Comparison of ENCODE assay signal across 11 mouse cellular contexts in genomic region chrX:167088930-167089329, GRCm38 (mm10).
DNase-seq lines count a peak whose midpoint lies in the region; ATAC-seq lines count a peak whose summit lies in the region.
"Had no signal": no experiment of that assay in that cellular context is flagged by ENCODE, and none has a peak within 500 bp of the region (broad histone marks: within the 10 kb centered on the region; RNA-seq: fewer than 3 reads in every experiment).

No protein-coding gene starts in this region.

- H3K4me3 ChIP-seq in kidney, embryonic 16.5 days (ENCODE audit: low read length) = no peak overlapping the region
- H3K4me3 ChIP-seq in kidney, embryonic 14.5 days (ENCODE audit: low read length) = no peak overlapping the region
- H3K4me3 ChIP-seq in midbrain, embryonic 10.5 days = no peak overlapping the region
- H3K4me3 ChIP-seq: embryonic facial prominence, embryonic 12.5 days; myocyte had no signal

- peaks cover 5% of the 10 kb centered on the region; the same call in 1 of the 2 replicates for H3K27me3 ChIP-seq in kidney, embryonic 16.5 days (ENCODE audit: insufficient read depth, low read length)
- H3K27me3 ChIP-seq in kidney, embryonic 14.5 days (ENCODE audit: control insufficient read depth, insufficient read depth, low read length) = no peaks in the 10 kb centered on the region; the same call in 1 of the 2 replicates
- peaks cover 92% of the 10 kb centered on the region for H3K27me3 ChIP-seq in midbrain, embryonic 10.5 days (ENCODE audit: low read depth, poor library complexity, severe bottlenecking)

- ATAC-seq in kidney, embryonic 16.5 days (ENCODE audit: low FRiP score, low TSS enrichment) = peak; percentile 46; the same call in 1 of the 2 replicates
- no peak for ATAC-seq in kidney, embryonic 14.5 days (ENCODE audit: low FRiP score, low TSS enrichment)
- ATAC-seq: hindbrain, postnatal 0 days had no signal

- DNase-seq in CD4-positive helper T cell, adult 2 months (ENCODE audit: low read depth, low spot score) = peak; percentile 74
- DNase-seq in T-cell, adult 2 months (ENCODE audit: low spot score) = peak; percentile 63
- DNase-seq in kidney, postnatal 14 days = peak; percentile 20
- DNase-seq in right cerebral cortex, adult 18-20 months = no peak
- no peak for DNase-seq in midbrain, embryonic 10.5 days (ENCODE audit: low spot score)
- DNase-seq in layer of hippocampus, adult 11-12 months (ENCODE audit: low spot score) = no peak

- peak overlapping the region; percentile 71 for H3K27ac ChIP-seq in kidney, embryonic 16.5 days (ENCODE audit: low read length)
- no peak overlapping the region for H3K27ac ChIP-seq in kidney, embryonic 14.5 days (ENCODE audit: low read depth, low read length)
- no peak overlapping the region for H3K27ac ChIP-seq in midbrain, embryonic 10.5 days (replicated peaks)
- H3K27ac ChIP-seq: embryonic facial prominence, embryonic 12.5 days; hindbrain, postnatal 0 days had no signal

- no peak overlapping the region for H3K9ac ChIP-seq in kidney, embryonic 16.5 days (replicated peaks; ENCODE audit: low read length)
- no peak overlapping the region for H3K9ac ChIP-seq in kidney, embryonic 14.5 days (ENCODE audit: low read depth, low read length)
- H3K9ac ChIP-seq: embryonic facial prominence, embryonic 12.5 days had no signal

- no peaks in the 10 kb centered on the region for H3K36me3 ChIP-seq in kidney, embryonic 16.5 days (ENCODE audit: insufficient read depth, low read length)
- H3K36me3 ChIP-seq in kidney, embryonic 14.5 days (ENCODE audit: control insufficient read depth, insufficient read depth, low read length) = no peaks in the 10 kb centered on the region
- no peaks in the 10 kb centered on the region for H3K36me3 ChIP-seq in midbrain, embryonic 10.5 days
- H3K36me3 ChIP-seq: embryonic facial prominence, embryonic 12.5 days had no signal

- H3K4me1 ChIP-seq in kidney, embryonic 16.5 days (ENCODE audit: insufficient read depth, low read length) = 0 out of 2 replicates have a peak, but pooled peaks cover 4% of the 10 kb centered on the region
- no peaks in the 10 kb centered on the region for H3K4me1 ChIP-seq in kidney, embryonic 14.5 days (ENCODE audit: control insufficient read depth, insufficient read depth, low read length)
- peaks cover 4% of the 10 kb centered on the region; the same call in 1 of the 2 replicates for H3K4me1 ChIP-seq in midbrain, embryonic 10.5 days
- H3K4me1 ChIP-seq: embryonic facial prominence, embryonic 12.5 days had no signal

- WGBS in kidney, embryonic 16.5 days = 55% methylated on average over 3 of the region's 3 CpGs
- WGBS in kidney, embryonic 14.5 days = 44% methylated on average over 3 of the region's 3 CpGs
- WGBS in midbrain, embryonic 10.5 days = 62% methylated on average over 3 of the region's 3 CpGs

- H3K9me3 ChIP-seq in kidney, embryonic 16.5 days (ENCODE audit: low read length) = no peaks in the 10 kb centered on the region
- no peaks in the 10 kb centered on the region for H3K9me3 ChIP-seq in kidney, embryonic 14.5 days (ENCODE audit: control insufficient read depth, low read length)
- H3K9me3 ChIP-seq in midbrain, embryonic 10.5 days (replicated peaks) = no peaks in the 10 kb centered on the region
- H3K9me3 ChIP-seq: embryonic facial prominence, embryonic 12.5 days had no signal

- H3K4me2 ChIP-seq in kidney, embryonic 16.5 days (replicated peaks; ENCODE audit: low read depth, low read length) = no peak overlapping the region
- H3K4me2 ChIP-seq in kidney, embryonic 14.5 days (replicated peaks; ENCODE audit: low read depth, low read length) = no peak overlapping the region
- H3K4me2 ChIP-seq: embryonic facial prominence, embryonic 12.5 days had no signal

Comparison
In these comparisons a context has a peak if more than half of its experiments do, and no peak if none do; other contexts are left out.
1. DNase-seq: peak in CD4-positive helper T cell, adult 2 months (single experiment), T-cell, adult 2 months (single experiment) and kidney, postnatal 14 days (single experiment); none in right cerebral cortex, adult 18-20 months (single experiment), midbrain, embryonic 10.5 days (single experiment) and layer of hippocampus, adult 11-12 months (single experiment).